Mouse (Mus musculus): ENCODE measurements at regions not wholly inside any gene's neighbourhood (a gene's known extent, or its start where the extent isn't known, plus 50 kb on each side); places are given as distances from the start of the nearest gene placed in this dataset.

DNA sequence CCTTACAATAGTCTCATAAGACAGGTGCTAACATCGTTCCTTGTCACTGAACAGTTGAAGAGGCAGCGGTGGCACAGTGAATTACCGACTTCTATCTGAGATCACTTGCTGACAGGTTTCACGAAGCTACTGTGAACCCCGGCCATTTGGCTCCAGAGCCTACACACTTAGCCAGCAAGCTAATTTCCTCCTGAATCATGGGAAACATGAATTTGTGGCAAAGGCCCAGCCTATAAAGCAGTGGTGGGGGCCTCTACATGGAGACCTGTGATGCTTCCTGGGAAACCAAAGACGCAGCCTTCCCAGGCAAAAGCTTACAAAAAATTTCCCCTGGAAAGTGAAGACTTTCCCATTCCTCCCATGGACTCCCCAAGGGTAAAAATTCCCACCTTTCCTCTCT, 66.3 kb upstream of the Plcl2 start:
- 81% methylated on average over 6 of the region's 6 CpGs for WGBS
- H3K36me3 ChIP-seq (ENCODE audit: control insufficient read depth, insufficient read depth): no peaks in the 10 kb centered on the region
- H3K4me2 ChIP-seq (ENCODE audit: low read length): no peak overlapping the region
- 0 out of 2 replicates have a peak, but pooled peaks cover 3% of the 10 kb centered on the region for H3K4me1 ChIP-seq (replicated peaks; ENCODE audit: control insufficient read depth, insufficient read depth, low read length)
- no peaks in the 10 kb centered on the region for H3K27me3 ChIP-seq (replicated peaks; ENCODE audit: control insufficient read depth, insufficient read depth, low read length)
- no peak overlapping the region; the same call in 1 of the 2 replicates for H3K27ac ChIP-seq (ENCODE audit: low read length)
- H3K4me3 ChIP-seq (replicated peaks; ENCODE audit: low read length): no peak overlapping the region
- peak; percentile 21; the same call in 1 of the 2 replicates for ATAC-seq
- H3K9me3 ChIP-seq (ENCODE audit: control insufficient read depth, low read length): no peaks in the 10 kb centered on the region
- H3K9ac ChIP-seq (replicated peaks; ENCODE audit: low read depth, low read length): no peak overlapping the region

GRCm38 (mm10) chr17:50443376-50444022, 65.7 kb upstream of the Plcl2 start:
- H3K4me2 ChIP-seq (ENCODE audit: low read length): no peak overlapping the region
- ATAC-seq: peak; percentile 39

DNA sequence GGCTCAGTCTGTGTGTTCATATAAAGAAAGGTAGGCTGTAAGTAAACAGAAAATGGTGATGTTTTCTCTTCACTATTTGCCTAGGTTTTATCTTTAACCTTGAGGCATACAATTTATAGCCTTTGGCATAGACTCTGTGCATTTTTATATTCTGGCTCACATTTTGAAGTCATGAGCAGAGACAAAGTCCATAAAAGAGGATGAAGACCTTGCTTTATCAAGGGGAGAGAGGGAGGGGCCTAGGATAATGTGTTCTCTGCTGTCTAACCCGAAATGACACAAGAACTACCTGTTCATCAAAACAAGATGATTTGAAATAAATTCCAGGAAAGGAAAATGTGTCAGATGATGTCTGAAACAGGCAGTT, 65.2 kb upstream of the Plcl2 start:
- 68% methylated on average over 1 of the region's 1 CpGs for WGBS
- no peak for ATAC-seq

More at GRCm38 (mm10) chr17:50443376-50444022, 65.7 kb upstream of the Plcl2 start:
- no peaks in the 10 kb centered on the region for H3K9me3 ChIP-seq (ENCODE audit: control insufficient read depth, low read length)
- H3K4me1 ChIP-seq (replicated peaks; ENCODE audit: control insufficient read depth, insufficient read depth, low read length): 0 out of 2 replicates have a peak, but pooled peaks cover 3% of the 10 kb centered on the region
- H3K27me3 ChIP-seq (replicated peaks; ENCODE audit: control insufficient read depth, insufficient read depth, low read length): no peaks in the 10 kb centered on the region
- H3K36me3 ChIP-seq (ENCODE audit: control insufficient read depth, insufficient read depth): no peaks in the 10 kb centered on the region
- no peak overlapping the region for H3K9ac ChIP-seq (replicated peaks; ENCODE audit: low read depth, low read length)
- H3K27ac ChIP-seq (ENCODE audit: low read length): peak overlapping the region; percentile 6; the same call in 1 of the 2 replicates
- WGBS: 61% methylated on average over 6 of the region's 6 CpGs
- H3K4me3 ChIP-seq (replicated peaks; ENCODE audit: low read length): no peak overlapping the region

DNA sequence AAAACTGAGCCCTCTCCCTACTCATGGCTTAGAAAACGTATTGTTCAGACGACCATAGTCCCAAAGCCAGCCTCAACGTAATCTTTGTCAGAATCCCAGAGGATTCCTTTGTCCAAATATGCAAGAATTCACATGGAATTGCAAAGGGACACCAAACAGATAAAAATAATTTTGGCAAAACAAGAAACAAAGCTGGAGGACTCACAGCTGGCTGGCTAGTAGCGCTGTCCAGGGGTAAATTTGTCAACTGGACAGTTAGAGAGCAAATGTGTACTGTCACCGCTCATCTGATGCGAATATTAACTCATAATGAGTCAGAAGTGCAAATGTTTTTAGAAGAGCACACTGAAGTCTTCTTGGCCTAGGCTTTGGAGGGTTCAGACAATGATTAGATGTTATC, 60.5 kb upstream of the Plcl2 start:
- WGBS: 86% methylated on average over 6 of the region's 6 CpGs
- Histone ChIP-seq H3K36me3 (ENCODE audit: control insufficient read depth, insufficient read depth) (no peaks in the 10 kb centered on the region), H3K4me3 (replicated peaks; ENCODE audit: low read length) (no peak overlapping the region), H3K9me3 (ENCODE audit: control insufficient read depth, low read length) (no peaks in the 10 kb centered on the region), H3K4me1 (replicated peaks; ENCODE audit: control insufficient read depth, insufficient read depth, low read length) (0 out of 2 replicates have a peak, but pooled peaks cover 2% of the 10 kb centered on the region), H3K27me3 (replicated peaks; ENCODE audit: control insufficient read depth, insufficient read depth, low read length) (no peaks in the 10 kb centered on the region), H3K4me2 (ENCODE audit: low read length) (no peak overlapping the region), H3K9ac (replicated peaks; ENCODE audit: low read depth, low read length) (no peak overlapping the region), H3K27ac (ENCODE audit: low read length) (no peak overlapping the region)
- ATAC-seq: no peak

More for the DNA sequence above, 65.2 kb upstream of the Plcl2 start:
- H3K36me3 ChIP-seq (ENCODE audit: control insufficient read depth, insufficient read depth): no peaks in the 10 kb centered on the region
- no peak overlapping the region for H3K9ac ChIP-seq (replicated peaks; ENCODE audit: low read depth, low read length)
- H3K27me3 ChIP-seq (replicated peaks; ENCODE audit: control insufficient read depth, insufficient read depth, low read length): no peaks in the 10 kb centered on the region
- 0 out of 2 replicates have a peak, but pooled peaks cover 3% of the 10 kb centered on the region for H3K4me1 ChIP-seq (replicated peaks; ENCODE audit: control insufficient read depth, insufficient read depth, low read length)
- no peak overlapping the region for H3K27ac ChIP-seq (ENCODE audit: low read length)
- no peaks in the 10 kb centered on the region for H3K9me3 ChIP-seq (ENCODE audit: control insufficient read depth, low read length)
- H3K4me2 ChIP-seq (ENCODE audit: low read length): no peak overlapping the region
- H3K4me3 ChIP-seq (replicated peaks; ENCODE audit: low read length): no peak overlapping the region

DNA sequence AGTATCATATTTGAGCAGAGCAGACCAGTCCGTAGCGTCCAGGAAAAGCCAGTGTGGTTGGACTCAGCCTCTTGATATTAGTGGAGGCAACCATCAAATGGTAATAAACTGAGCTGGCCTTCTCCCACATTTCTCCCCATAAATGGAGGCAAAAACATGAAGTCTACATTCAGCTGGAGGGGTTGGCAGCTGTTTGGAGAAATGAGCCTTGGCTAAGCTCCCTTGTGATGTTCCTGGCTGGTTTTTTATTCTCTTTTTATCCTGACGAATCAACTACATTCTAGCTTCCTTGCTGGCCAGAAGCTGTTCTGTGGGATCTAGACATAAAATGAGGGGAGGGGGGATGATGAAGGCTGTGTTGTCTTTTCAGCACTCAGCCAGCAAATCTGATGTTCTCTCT, 57.6 kb upstream of the Plcl2 start:
- H3K4me1 ChIP-seq (replicated peaks; ENCODE audit: control insufficient read depth, insufficient read depth, low read length): no peaks in the 10 kb centered on the region; the same call in 1 of the 2 replicates
- no peak overlapping the region for H3K4me2 ChIP-seq (ENCODE audit: low read length)
- no peak for ATAC-seq

DNA sequence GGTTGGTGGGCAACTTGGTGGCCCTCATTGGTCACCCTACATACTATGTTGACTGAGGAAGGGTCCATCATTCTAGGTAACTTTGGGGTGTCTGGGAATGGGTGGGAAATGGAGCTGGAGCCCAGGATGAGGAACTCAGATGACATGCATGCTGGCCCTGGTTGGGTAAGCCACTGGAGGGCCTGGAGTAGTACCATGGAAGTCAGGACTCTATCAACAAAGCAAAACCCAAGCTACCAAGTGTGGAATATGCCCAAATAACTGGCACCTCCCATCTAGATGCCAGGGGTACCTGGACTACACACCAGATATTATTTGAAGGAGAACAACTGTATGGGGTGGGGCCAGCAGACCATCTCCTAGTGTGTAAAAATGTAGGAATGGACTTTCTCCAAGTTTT, 55.7 kb upstream of the Plcl2 start:
- no peak for ATAC-seq
- H3K4me1 ChIP-seq (replicated peaks; ENCODE audit: control insufficient read depth, insufficient read depth, low read length): no peaks in the 10 kb centered on the region; the same call in 1 of the 2 replicates
- no peak overlapping the region for H3K4me2 ChIP-seq (ENCODE audit: low read length)
- no peak overlapping the region for H3K9ac ChIP-seq (replicated peaks; ENCODE audit: low read depth, low read length)
- H3K27ac ChIP-seq (ENCODE audit: low read length): no peak overlapping the region
- H3K36me3 ChIP-seq (ENCODE audit: control insufficient read depth, insufficient read depth): no peaks in the 10 kb centered on the region
- H3K27me3 ChIP-seq (replicated peaks; ENCODE audit: control insufficient read depth, insufficient read depth, low read length): no peaks in the 10 kb centered on the region
- no peaks in the 10 kb centered on the region for H3K9me3 ChIP-seq (ENCODE audit: control insufficient read depth, low read length)
- H3K4me3 ChIP-seq (replicated peaks; ENCODE audit: low read length): no peak overlapping the region

More for the DNA sequence above, 57.6 kb upstream of the Plcl2 start:
- no peaks in the 10 kb centered on the region for H3K9me3 ChIP-seq (ENCODE audit: control insufficient read depth, low read length)
- no peaks in the 10 kb centered on the region for H3K27me3 ChIP-seq (replicated peaks; ENCODE audit: control insufficient read depth, insufficient read depth, low read length)
- H3K4me3 ChIP-seq (replicated peaks; ENCODE audit: low read length): no peak overlapping the region
- no peak overlapping the region for H3K9ac ChIP-seq (replicated peaks; ENCODE audit: low read depth, low read length)
- 79% methylated on average over 3 of the region's 3 CpGs for WGBS
- no peaks in the 10 kb centered on the region for H3K36me3 ChIP-seq (ENCODE audit: control insufficient read depth, insufficient read depth)
- H3K27ac ChIP-seq (ENCODE audit: low read length): no peak overlapping the region

DNA sequence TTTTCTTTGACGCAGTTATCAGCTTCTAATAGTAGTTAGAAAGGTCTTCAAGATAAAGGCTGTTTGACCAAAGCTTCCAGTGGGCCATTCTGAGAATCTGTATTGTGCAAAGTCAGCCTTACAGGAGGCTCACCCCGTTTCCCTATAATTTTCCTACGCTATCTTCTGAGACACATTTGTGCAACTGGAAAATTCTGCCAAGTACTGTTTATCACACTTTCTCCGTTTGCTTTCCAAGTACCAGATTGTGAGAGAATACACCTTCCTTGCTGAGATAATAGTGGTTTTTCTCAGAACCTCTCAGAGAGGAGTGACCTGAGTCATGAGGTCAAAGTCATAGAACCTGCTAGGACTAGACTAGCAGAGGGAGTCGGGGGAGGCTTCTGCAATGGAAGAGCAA, 55.2 kb upstream of the Plcl2 start:
- Histone ChIP-seq H3K4me3 (replicated peaks; ENCODE audit: low read length) (no peak overlapping the region), H3K27ac (ENCODE audit: low read length) (no peak overlapping the region), H3K9ac (replicated peaks; ENCODE audit: low read depth, low read length) (no peak overlapping the region), H3K4me1 (replicated peaks; ENCODE audit: control insufficient read depth, insufficient read depth, low read length) (no peaks in the 10 kb centered on the region; the same call in 1 of the 2 replicates), H3K27me3 (replicated peaks; ENCODE audit: control insufficient read depth, insufficient read depth, low read length) (no peaks in the 10 kb centered on the region), H3K4me2 (ENCODE audit: low read length) (no peak overlapping the region), H3K9me3 (ENCODE audit: control insufficient read depth, low read length) (no peaks in the 10 kb centered on the region), H3K36me3 (ENCODE audit: control insufficient read depth, insufficient read depth) (no peaks in the 10 kb centered on the region)
- 75% methylated on average over 5 of the region's 5 CpGs for whole genome bisulfite sequencing
- ATAC-seq: no peak

DNA sequence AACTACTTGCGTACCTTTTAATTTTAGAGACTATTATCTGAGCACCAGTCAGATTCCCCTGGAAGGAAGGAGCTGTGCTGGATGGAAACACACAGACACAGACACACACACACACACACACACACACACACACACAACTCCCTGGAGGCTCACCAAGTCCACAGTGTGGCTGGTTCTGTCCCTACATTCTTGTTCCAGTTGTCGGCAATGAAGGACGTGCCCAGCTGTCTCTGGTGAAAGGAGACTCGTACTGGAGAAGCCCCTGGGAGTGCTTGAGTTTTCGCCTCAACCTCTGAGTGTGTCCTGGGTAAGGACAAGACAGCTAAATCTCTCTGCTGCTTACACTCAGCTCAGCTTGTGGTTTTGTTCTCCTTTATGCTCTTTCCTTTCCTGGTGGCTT, 54.3 kb upstream of the Plcl2 start:
- no peak overlapping the region for H3K4me2 ChIP-seq (ENCODE audit: low read length)
- H3K27ac ChIP-seq (ENCODE audit: low read length): no peak overlapping the region
- H3K27me3 ChIP-seq (replicated peaks; ENCODE audit: control insufficient read depth, insufficient read depth, low read length): no peaks in the 10 kb centered on the region
- no peaks in the 10 kb centered on the region for H3K36me3 ChIP-seq (ENCODE audit: control insufficient read depth, insufficient read depth)
- no peaks in the 10 kb centered on the region; the same call in 1 of the 2 replicates for H3K4me1 ChIP-seq (replicated peaks; ENCODE audit: control insufficient read depth, insufficient read depth, low read length)
- ATAC-seq: no peak
- no peaks in the 10 kb centered on the region for H3K9me3 ChIP-seq (ENCODE audit: control insufficient read depth, low read length)
- no peak overlapping the region for H3K4me3 ChIP-seq (replicated peaks; ENCODE audit: low read length)
- 88% methylated on average over 5 of the region's 5 CpGs for WGBS
- no peak overlapping the region for H3K9ac ChIP-seq (replicated peaks; ENCODE audit: low read depth, low read length)

GRCm38 (mm10) chr17:50455719-50456118, 53.5 kb upstream of the Plcl2 start:
- no peaks in the 10 kb centered on the region for H3K36me3 ChIP-seq (ENCODE audit: control insufficient read depth, insufficient read depth)
- H3K9ac ChIP-seq (replicated peaks; ENCODE audit: low read depth, low read length): no peak overlapping the region
- no peak overlapping the region for H3K27ac ChIP-seq (ENCODE audit: low read length)
- no peaks in the 10 kb centered on the region for H3K9me3 ChIP-seq (ENCODE audit: control insufficient read depth, low read length)
- no peaks in the 10 kb centered on the region; the same call in 1 of the 2 replicates for H3K4me1 ChIP-seq (replicated peaks; ENCODE audit: control insufficient read depth, insufficient read depth, low read length)
- no peak overlapping the region for H3K4me3 ChIP-seq (replicated peaks; ENCODE audit: low read length)
- ATAC-seq: no peak
- no peak overlapping the region for H3K4me2 ChIP-seq (ENCODE audit: low read length)
- no peaks in the 10 kb centered on the region for H3K27me3 ChIP-seq (replicated peaks; ENCODE audit: control insufficient read depth, insufficient read depth, low read length)
- WGBS: 89% methylated on average over 10 of the region's 10 CpGs

All from forebrain, embryonic 16.5 days (tissue).